Comparison of ENCODE assay signal across 30 mouse cellular contexts in genomic region chr4:134586631-134587030, GRCm38 (mm10). TPM values are rescaled to one million over a fixed set of nuclear protein-coding genes. Genes with fewer than 3 reads are reported as not detected.
A peak's percentile ranks its signal among the peaks of the same experiment; 100 is the strongest.
DNase-seq lines count a peak whose midpoint lies in the region; ATAC-seq lines count a peak whose summit lies in the region.
"Had no signal": no experiment of that assay in that cellular context is flagged by ENCODE, and none has a peak within 500 bp of the region (broad histone marks: within the 10 kb centered on the region; RNA-seq: fewer than 3 reads in every experiment).

No protein-coding gene starts in this region.

- no peak overlapping the region for H3K4me3 ChIP-seq in macrophage (ENCODE audit: inconsistent target)
- H3K4me3 ChIP-seq: embryonic facial prominence, embryonic 12.5 days; embryonic facial prominence, embryonic 15.5 days; gastrocnemius, adult 2 months; heart, embryonic 12.5 days; heart, embryonic 15.5 days; hindbrain, embryonic 10.5 days; hindbrain, embryonic 13.5 days had no signal

- H3K36me3 ChIP-seq in macrophage (ENCODE audit: inconsistent target), result peaks cover 42% of the 10 kb centered on the region
- H3K36me3 ChIP-seq: embryonic facial prominence, embryonic 12.5 days; embryonic facial prominence, embryonic 15.5 days; hindbrain, embryonic 13.5 days had no signal

- 33% methylated on average over 1 of the region's 1 CpGs for WGBS in macrophage (ENCODE audit: missing documents)

- ATAC-seq in common myeloid progenitor, adult 5-6 weeks (replicated peaks; ENCODE audit: low read depth, poor library complexity, severe bottlenecking), result peak; percentile 45
- ATAC-seq in monocyte, adult 5-6 weeks (replicated peaks; ENCODE audit: insufficient number of reproducible peaks, low FRiP score, low TSS enrichment, poor library complexity, severe bottlenecking), result peak; percentile 44; the same call in 1 of the 2 replicates
- ATAC-seq: forebrain, embryonic 14.5 days; forebrain, postnatal 0 days; hindbrain, embryonic 16.5 days; inflammation-experienced regulatory T-cells, adult 6 months; intestine, embryonic 16.5 days; Patski had no signal

- H3K27ac ChIP-seq in macrophage, result peak overlapping the region; percentile 97
- H3K27ac ChIP-seq: embryonic facial prominence, embryonic 12.5 days; embryonic facial prominence, embryonic 15.5 days; gastrocnemius, adult 2 months; heart, embryonic 15.5 days; hindbrain, embryonic 10.5 days; hindbrain, embryonic 13.5 days had no signal

- H3K79me2 ChIP-seq in macrophage (ENCODE audit: inconsistent target), result peaks cover 38% of the 10 kb centered on the region; the same call in 1 of the 2 replicates

- peak; percentile 23 for DNase-seq in lung, postnatal 36 days
- DNase-seq in lung, postnatal 25 days (ENCODE audit: low spot score), result no peak
- no peak for DNase-seq in urinary bladder, adult 2 months (ENCODE audit: low spot score)
- DNase-seq in adipocyte (ENCODE audit: low spot score) (no peak), liver (no peak)
- DNase-seq: adrenal gland, adult 2 months; cerebellum, adult 11-12 months; cerebellum, adult 8-10 months; cerebellum, postnatal 10 days; cerebellum, postnatal 36 days; forebrain, postnatal 0 days; gastrocnemius, adult 2 months; gastrocnemius, postnatal 14 days; heart, adult 18-20 months; heart, postnatal 10 days; heart, postnatal 36 days had no signal

RNA-seq across cellular contexts. Expression of gene Selenon, which starts 34.7 kb away (rescaled TPM):
- total RNA-seq in common myeloid progenitor, adult 5-6 weeks (2017), result 6.5 and 9.7 TPM in 2 replicates
- total RNA-seq in macrophage (2018; cell fraction: chromatin; rRNA removed), result 10 to 100 TPM in 20 of 26 experiments, 1 to 10 TPM in 6; 5.2 to 46.0 (median 17.1) TPM
- 10 to 100 TPM; 20.5 to 62.6 (median 35.0) TPM for total RNA-seq in macrophage (2018; cell fraction: cytosol; rRNA removed)
- total RNA-seq in macrophage (2018; cell fraction: nucleus; rRNA removed), result 10 to 100 TPM; 11.3 to 73.6 (median 34.3) TPM
- 33.9 to 45.7 TPM (median 42.5 TPM) in 3 replicates for polyA plus RNA-seq in macrophage (2018)
- total RNA-seq in monocyte, adult 5-6 weeks (2017), result 13.0 to 27.3 TPM (median 15.4 TPM) in 3 replicates
- 25.8 and 33.1 TPM in 2 replicates for polyA plus RNA-seq in urinary bladder, adult 2 months (2012; rRNA removed)

RNA-seq across cellular contexts. Expression of gene Mtfr1l, which starts 51.4 kb away (rescaled TPM):
- 46.2 and 52.7 TPM in 2 replicates for total RNA-seq in common myeloid progenitor, adult 5-6 weeks (2017)
- total RNA-seq in macrophage (2018; cell fraction: chromatin; rRNA removed), result 10 to 100 TPM; 27.3 to 92.7 (median 58.7) TPM
- total RNA-seq in macrophage (2018; cell fraction: cytosol; rRNA removed), result 10 to 100 TPM; 46.0 to 72.3 (median 63.0) TPM
- 10 to 100 TPM; 29.6 to 94.1 (median 58.5) TPM for total RNA-seq in macrophage (2018; cell fraction: nucleus; rRNA removed)
- polyA plus RNA-seq in macrophage (2018), result 45.6 to 78.8 TPM (median 65.1 TPM) in 3 replicates
- 35.4 to 39.0 TPM (median 37.6 TPM) in 3 replicates for total RNA-seq in monocyte, adult 5-6 weeks (2017)
- 153 and 165 TPM in 2 replicates for polyA plus RNA-seq in urinary bladder, adult 2 months (2012; rRNA removed)
